Mouse (Mus musculus) hindbrain, embryonic 12.5 days (tissue): Measurements from ENCODE around the gene Tph2. TPM values are rescaled to one million over a fixed set of nuclear protein-coding genes. Genes with fewer than 3 reads are reported as not detected.
A peak's percentile ranks its signal among the peaks of the same experiment; 100 is the strongest.

Experiments used
- ATAC-seq: fragments of 200-750 bp; cut with Nextera tagmentation; 2 replicates; pipeline ENCODE4 v1.8.0; 2017; ENCODE audit warnings: moderate TSS enrichment; ENCODE audit not compliant: low FRiP score
- H3K27ac ChIP-seq: fragments of 300-500 bp; sonication (generic); 2 replicates; pipeline ENCODE4 v1.5.1; 2016; ENCODE audit warnings: mild to moderate bottlenecking
- H3K27me3 ChIP-seq: fragments of 300-500 bp; sonication (generic); 2 replicates; pipeline ENCODE4 v1.6.1; 2016; ENCODE audit warnings: mild to moderate bottlenecking
- H3K36me3 ChIP-seq: fragments of 300-500 bp; sonication (generic); 2 replicates; pipeline ENCODE4 v1.6.1; 2016; ENCODE audit warnings: mild to moderate bottlenecking
- H3K4me1 ChIP-seq: fragments of 300-500 bp; sonication (generic); 2 replicates; pipeline ENCODE4 v1.6.1; 2016
- H3K4me2 ChIP-seq: fragments of 300-500 bp; sonication (generic); replicated peaks from 2 replicates; pipeline ENCODE4 v1.6.1; 2016; ENCODE audit warnings: mild to moderate bottlenecking
- H3K4me3 ChIP-seq: fragments of 300-500 bp; sonication (generic); 2 replicates; pipeline ENCODE4 v1.5.1; 2016; ENCODE audit warnings: mild to moderate bottlenecking
- H3K9ac ChIP-seq: fragments of 300-500 bp; sonication (generic); 2 replicates; pipeline ENCODE4 v1.6.1; 2016; ENCODE audit warnings: mild to moderate bottlenecking, moderate library complexity
- H3K9me3 ChIP-seq: fragments of 300-500 bp; sonication (generic); replicated peaks from 2 replicates; pipeline ENCODE4 v1.6.1; 2016; ENCODE audit warnings: mild to moderate bottlenecking
- WGBS: fragments of 180-500 bp; shearing (Covaris S2); methylation state at CpG from one replicate; pipeline ENCODE4 v1.1.7; 2016; 5-methylcytosine and 5-hydroxymethylcytosine counted together
- polyA plus RNA-seq: library from polyadenylated mRNA; unstranded; fragments of >200 nt; fragmentation: Nextera tagmentation; extraction: Ambion mirVana; gene quantifications from 2 replicates; pipeline ENCODE4 v1.2.1, GENCODE M21; 2016

The Tph2 gene
- polyA plus RNA-seq, 1 experiment from 2014 or later: 3.8 TPM

GRCm38 (mm10) chr10:115125550-115125949, 59.3 kb downstream of the Tph2 start:
- no peak overlapping the region for H3K4me2 ChIP-seq
- no peak overlapping the region for H3K9ac ChIP-seq
- no peaks in the 10 kb centered on the region for H3K27me3 ChIP-seq
- ATAC-seq: no peak
- peaks cover 3% of the 10 kb centered on the region; the same call in 1 of the 2 replicates for H3K4me1 ChIP-seq
- 51% methylated on average over 5 of the region's 5 CpGs for WGBS
- no peak overlapping the region for H3K27ac ChIP-seq
- no peaks in the 10 kb centered on the region for H3K36me3 ChIP-seq
- no peaks in the 10 kb centered on the region for H3K9me3 ChIP-seq
- H3K4me3 ChIP-seq: no peak overlapping the region

- Histone ChIP-seq H3K4me3 (no peak overlapping the region), H3K4me1 (peaks cover 3% of the 10 kb centered on the region; the same call in 1 of the 2 replicates), H3K27me3 (no peaks in the 10 kb centered on the region), H3K9me3 (no peaks in the 10 kb centered on the region), H3K36me3 (no peaks in the 10 kb centered on the region), H3K9ac (no peak overlapping the region), H3K27ac (no peak overlapping the region), H3K4me2 (no peak overlapping the region)
- WGBS: 77% methylated on average over 5 of the region's 5 CpGs
- ATAC-seq: no peak
Measured at GRCm38 (mm10) chr10:115125027-115125426, 59.8 kb downstream of the Tph2 start.

GRCm38 (mm10) chr10:115107666-115108540, 76.9 kb downstream of the Tph2 start:
- no peak for ATAC-seq
- H3K9me3 ChIP-seq: no peaks in the 10 kb centered on the region
- H3K9ac ChIP-seq: no peak overlapping the region
- 80% methylated on average over 16 of the region's 16 CpGs for WGBS
- H3K27me3 ChIP-seq: no peaks in the 10 kb centered on the region
- H3K4me3 ChIP-seq: no peak overlapping the region
- no peak overlapping the region for H3K27ac ChIP-seq
- H3K36me3 ChIP-seq: no peaks in the 10 kb centered on the region
- no peak overlapping the region for H3K4me2 ChIP-seq
- H3K4me1 ChIP-seq: 0 out of 2 replicates have a peak, but pooled peaks cover 3% of the 10 kb centered on the region

- H3K27me3 ChIP-seq: no peaks in the 10 kb centered on the region
- WGBS: 81% methylated on average over 8 of the region's 8 CpGs
- H3K9ac ChIP-seq: no peak overlapping the region
- no peak for ATAC-seq
- no peak overlapping the region for H3K4me2 ChIP-seq
- H3K36me3 ChIP-seq: no peaks in the 10 kb centered on the region
- H3K9me3 ChIP-seq: no peaks in the 10 kb centered on the region
- H3K27ac ChIP-seq: no peak overlapping the region
- no peak overlapping the region for H3K4me3 ChIP-seq
- 0 out of 2 replicates have a peak, but pooled peaks cover 3% of the 10 kb centered on the region for H3K4me1 ChIP-seq
Measured at GRCm38 (mm10) chr10:115104175-115104574, 80.6 kb downstream of the Tph2 start.

GRCm38 (mm10) chr10:115099890-115100580, 84.8 kb downstream of the Tph2 start:
- Histone ChIP-seq H3K4me1 (no peaks in the 10 kb centered on the region), H3K27me3 (no peaks in the 10 kb centered on the region), H3K4me3 (no peak overlapping the region), H3K9ac (no peak overlapping the region), H3K9me3 (no peaks in the 10 kb centered on the region), H3K27ac (no peak overlapping the region), H3K4me2 (no peak overlapping the region), H3K36me3 (no peaks in the 10 kb centered on the region)
- 77% methylated on average over 9 of the region's 9 CpGs for WGBS
- no peak for ATAC-seq

GRCm38 (mm10) chr10:115097163-115097562, 87.7 kb downstream of the Tph2 start:
- no peak overlapping the region for H3K9ac ChIP-seq

GRCm38 (mm10) chr10:115096191-115096590, 88.6 kb downstream of the Tph2 start:
- Histone ChIP-seq H3K27me3 (no peaks in the 10 kb centered on the region), H3K9me3 (no peaks in the 10 kb centered on the region), H3K9ac (no peak overlapping the region), H3K4me2 (no peak overlapping the region), H3K4me1 (no peaks in the 10 kb centered on the region), H3K36me3 (no peaks in the 10 kb centered on the region), H3K4me3 (no peak overlapping the region), H3K27ac (no peak overlapping the region)
- WGBS: 82% methylated on average over 1 of the region's 1 CpGs
- no peak for ATAC-seq

More at GRCm38 (mm10) chr10:115097163-115097562, 87.7 kb downstream of the Tph2 start:
- H3K4me1 ChIP-seq: no peaks in the 10 kb centered on the region
- no peak overlapping the region for H3K4me3 ChIP-seq
- H3K4me2 ChIP-seq: no peak overlapping the region
- peak; percentile 72 for ATAC-seq
- no peaks in the 10 kb centered on the region for H3K9me3 ChIP-seq
- no peaks in the 10 kb centered on the region for H3K36me3 ChIP-seq
- H3K27ac ChIP-seq: no peak overlapping the region
- 17% methylated on average over 5 of the region's 5 CpGs for WGBS
- no peaks in the 10 kb centered on the region for H3K27me3 ChIP-seq

- Histone ChIP-seq H3K27ac (no peak overlapping the region), H3K9ac (no peak overlapping the region), H3K36me3 (no peaks in the 10 kb centered on the region), H3K4me1 (no peaks in the 10 kb centered on the region), H3K4me3 (no peak overlapping the region), H3K4me2 (no peak overlapping the region), H3K9me3 (no peaks in the 10 kb centered on the region), H3K27me3 (no peaks in the 10 kb centered on the region)
- WGBS: 71% methylated on average over 3 of the region's 3 CpGs
- no peak for ATAC-seq
Measured at GRCm38 (mm10) chr10:115078232-115078631, 106.6 kb downstream of the Tph2 start.

- H3K9ac ChIP-seq: no peak overlapping the region
- WGBS: 68% methylated on average over 8 of the region's 8 CpGs
- H3K27me3 ChIP-seq: no peaks in the 10 kb centered on the region
- H3K27ac ChIP-seq: no peak overlapping the region
- H3K9me3 ChIP-seq: 0 out of 2 replicates have a peak, but pooled peaks cover 7% of the 10 kb centered on the region
- H3K4me1 ChIP-seq: no peaks in the 10 kb centered on the region
- H3K4me3 ChIP-seq: no peak overlapping the region
- H3K36me3 ChIP-seq: no peaks in the 10 kb centered on the region
- no peak overlapping the region for H3K4me2 ChIP-seq
- ATAC-seq: no peak
Measured at GRCm38 (mm10) chr10:115069123-115069911, 115.5 kb downstream of the Tph2 start.

GRCm38 (mm10) chr10:115063936-115064335, 120.9 kb downstream of the Tph2 start:
- Histone ChIP-seq H3K9ac (no peak overlapping the region), H3K4me2 (no peak overlapping the region), H3K4me3 (no peak overlapping the region), H3K9me3 (0 out of 2 replicates have a peak, but pooled peaks cover 7% of the 10 kb centered on the region), H3K4me1 (no peaks in the 10 kb centered on the region), H3K27me3 (no peaks in the 10 kb centered on the region), H3K27ac (no peak overlapping the region), H3K36me3 (no peaks in the 10 kb centered on the region)
- ATAC-seq: no peak
- WGBS: 90% methylated on average over 7 of the region's 7 CpGs

GRCm38 (mm10) chr10:115061498-115061897, 123.3 kb downstream of the Tph2 start:
- H3K9ac ChIP-seq: no peak overlapping the region
- H3K27ac ChIP-seq: no peak overlapping the region
- no peaks in the 10 kb centered on the region for H3K4me1 ChIP-seq
- H3K27me3 ChIP-seq: no peaks in the 10 kb centered on the region
- H3K36me3 ChIP-seq: no peaks in the 10 kb centered on the region
- no peak overlapping the region for H3K4me3 ChIP-seq
- H3K4me2 ChIP-seq: no peak overlapping the region
- ATAC-seq: no peak
- H3K9me3 ChIP-seq: 0 out of 2 replicates have a peak, but pooled peaks cover 7% of the 10 kb centered on the region
- 67% methylated on average over 2 of the region's 2 CpGs for WGBS

GRCm38 (mm10) chr10:115060759-115061158, 124.1 kb downstream of the Tph2 start:
- Histone ChIP-seq H3K27ac (no peak overlapping the region), H3K36me3 (no peaks in the 10 kb centered on the region), H3K4me2 (no peak overlapping the region), H3K27me3 (no peaks in the 10 kb centered on the region), H3K9ac (no peak overlapping the region), H3K9me3 (0 out of 2 replicates have a peak, but pooled peaks cover 7% of the 10 kb centered on the region), H3K4me3 (no peak overlapping the region), H3K4me1 (no peaks in the 10 kb centered on the region)
- ATAC-seq: no peak
- 82% methylated on average over 7 of the region's 7 CpGs for WGBS
